Mouse (Mus musculus) frontal cortex, adult (tissue): Measurements from ENCODE around the gene Megf11.
"Not testable (repeated sequence)": the region's sequence is repeated elsewhere in the genome, so short reads cannot be mapped to it uniquely, and the experiment has no call there.

Source experiments
- ATAC-seq: cut with Nextera tagmentation; 2 replicates; pipeline ENCODE4 v1.9.2; 2017; ENCODE audit warnings: mild to moderate bottlenecking, moderate library complexity, mixed read lengths; ENCODE audit not compliant: low TSS enrichment

Gene Megf11

DNA sequence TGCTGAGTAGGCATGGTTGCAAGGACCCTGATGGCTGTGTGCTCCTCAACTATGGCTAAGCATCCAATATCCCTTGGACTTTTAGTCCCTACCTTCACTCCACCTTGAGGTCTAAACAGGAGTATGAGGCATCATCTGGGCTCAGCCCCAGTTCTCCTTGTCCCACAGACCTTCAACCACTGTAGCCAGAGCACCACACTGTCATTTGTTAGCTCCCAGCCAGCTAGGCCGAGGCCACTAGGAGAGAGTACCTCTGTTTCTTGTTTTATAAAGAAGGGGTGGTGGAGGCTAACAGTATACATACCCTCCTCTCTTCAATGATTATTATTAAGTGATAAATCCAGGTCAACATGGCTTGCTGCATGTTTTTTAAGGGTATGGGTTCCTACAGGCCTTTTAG lies 313.2 kb downstream of the Megf11 start:
- no peak for ATAC-seq

DNA sequence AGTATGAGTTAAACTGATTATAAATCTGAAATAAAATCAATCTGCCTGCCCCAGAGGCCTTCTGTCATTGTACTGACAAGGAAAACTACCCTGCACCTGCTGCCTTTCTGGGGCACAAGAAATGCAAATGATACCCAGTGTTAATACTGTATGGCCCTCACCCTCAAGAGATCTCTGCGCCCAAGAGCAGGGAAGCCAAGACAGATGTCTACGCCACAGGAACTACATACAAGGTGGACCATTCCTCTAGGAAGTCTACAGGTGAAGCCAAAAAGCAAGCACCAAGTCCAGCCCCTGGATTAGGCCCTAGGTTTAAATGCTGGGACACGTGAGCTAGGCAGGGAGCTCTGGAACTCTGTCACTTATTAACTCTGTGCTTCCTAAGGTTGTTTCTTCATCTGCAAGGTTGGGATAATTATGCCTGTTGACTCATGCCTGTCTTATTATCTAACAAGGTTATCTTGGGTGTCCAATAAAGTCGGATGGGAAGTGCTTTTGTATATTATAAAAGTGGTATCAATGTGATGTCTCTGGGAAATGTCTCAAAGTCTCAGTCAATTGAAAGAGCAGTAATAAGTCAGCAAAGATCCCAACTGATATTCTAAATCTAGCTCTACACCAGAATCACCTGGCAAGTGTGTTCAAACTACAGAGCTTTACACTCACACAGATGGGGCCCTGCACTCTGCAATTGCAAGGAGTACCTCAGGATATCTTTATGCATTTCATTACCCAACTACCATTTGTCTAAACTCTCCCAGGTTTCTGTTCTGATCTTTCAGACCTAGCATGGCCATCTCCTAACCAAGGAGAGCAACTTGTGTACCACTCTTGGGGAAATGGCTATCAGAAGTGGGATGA lies 315.3 kb downstream of the Megf11 start:
- ATAC-seq = no peak

DNA sequence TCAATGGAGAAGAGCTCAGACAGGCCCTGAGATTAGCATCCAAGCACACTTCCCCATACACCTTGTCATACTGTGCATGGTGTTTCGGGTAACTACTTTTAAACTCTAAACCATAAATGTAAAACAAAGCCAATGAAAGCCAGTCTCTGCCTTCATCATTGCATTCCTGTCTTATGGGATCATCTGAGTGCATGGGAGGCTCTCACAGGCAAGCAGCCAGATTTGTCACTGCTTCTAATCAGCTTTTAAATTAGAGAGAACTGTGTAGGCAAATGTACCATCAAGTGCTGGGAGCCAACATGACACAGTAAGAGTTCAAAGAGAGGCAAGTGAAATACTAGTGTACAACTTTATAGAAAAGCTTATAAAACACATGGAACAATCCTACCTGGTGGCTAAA lies 316.2 kb downstream of the Megf11 start:
- ATAC-seq = peak; percentile 52; the same call in 1 of the 2 replicates

DNA sequence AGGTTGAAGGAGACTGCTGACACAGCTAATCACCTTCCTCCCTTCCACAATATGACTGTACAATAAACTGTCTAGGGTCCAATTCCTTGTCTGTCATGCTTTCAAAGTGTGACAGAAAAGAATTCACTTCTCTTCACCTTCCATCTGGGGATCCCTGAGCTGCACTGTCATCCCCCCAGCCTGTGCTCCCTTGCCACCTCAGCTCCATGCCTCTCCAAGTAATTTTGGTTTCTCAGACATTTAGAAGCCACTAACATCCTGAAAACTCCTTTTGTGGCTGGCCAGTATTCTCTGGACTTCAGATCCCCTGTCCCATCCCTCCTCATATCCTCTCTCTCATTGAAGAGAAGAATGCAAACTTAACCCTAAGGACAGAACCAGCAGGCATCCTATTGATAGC lies 317.0 kb downstream of the Megf11 start:
- ATAC-seq = no peak

DNA sequence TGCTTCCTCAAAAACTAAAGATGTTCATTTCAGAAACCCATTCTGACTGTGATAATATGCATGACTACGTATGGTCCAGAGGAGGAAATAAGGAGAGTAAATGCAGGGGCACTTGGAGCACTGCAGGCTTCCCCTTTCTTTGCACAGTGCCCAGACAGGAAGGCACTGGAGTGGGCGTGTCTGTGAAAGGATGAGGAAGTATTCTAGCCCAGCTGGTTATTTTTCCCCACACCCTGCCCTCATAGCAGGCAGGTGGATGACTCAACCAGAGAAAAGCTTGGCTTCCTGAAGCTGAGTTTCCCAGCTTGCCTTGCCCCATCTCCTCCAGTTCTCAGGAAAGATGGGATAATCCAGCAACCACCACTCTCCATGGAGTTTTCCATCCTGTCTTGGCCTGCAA lies 317.5 kb downstream of the Megf11 start:
- ATAC-seq = peak; percentile 78

DNA sequence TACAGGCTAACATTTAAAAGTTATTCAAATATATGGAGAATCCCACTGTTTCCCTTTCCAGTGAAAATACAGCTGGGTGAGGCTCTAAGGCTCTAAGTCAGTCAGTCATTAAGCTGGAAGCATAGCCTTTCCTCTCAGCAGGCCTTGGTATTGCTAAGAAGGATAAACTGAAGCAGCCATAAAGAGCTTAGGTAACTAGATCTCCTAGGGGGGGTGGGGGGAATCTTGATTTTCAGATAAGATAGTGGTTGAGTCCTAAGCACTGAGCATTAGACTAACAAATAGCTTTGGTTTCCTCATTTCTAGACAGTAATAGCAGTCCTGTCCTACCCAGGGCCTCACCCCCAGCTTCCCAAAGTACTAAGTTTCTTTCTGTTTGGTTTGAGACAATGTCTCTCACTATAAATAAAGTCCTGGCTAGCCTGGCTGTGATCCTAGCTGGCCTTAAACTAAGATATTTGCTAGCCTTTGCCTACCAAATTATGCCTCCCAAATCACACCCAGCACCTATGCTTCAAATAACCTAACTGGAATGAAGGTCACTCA lies 318.1 kb downstream of the Megf11 start:
- ATAC-seq = no peak

DNA sequence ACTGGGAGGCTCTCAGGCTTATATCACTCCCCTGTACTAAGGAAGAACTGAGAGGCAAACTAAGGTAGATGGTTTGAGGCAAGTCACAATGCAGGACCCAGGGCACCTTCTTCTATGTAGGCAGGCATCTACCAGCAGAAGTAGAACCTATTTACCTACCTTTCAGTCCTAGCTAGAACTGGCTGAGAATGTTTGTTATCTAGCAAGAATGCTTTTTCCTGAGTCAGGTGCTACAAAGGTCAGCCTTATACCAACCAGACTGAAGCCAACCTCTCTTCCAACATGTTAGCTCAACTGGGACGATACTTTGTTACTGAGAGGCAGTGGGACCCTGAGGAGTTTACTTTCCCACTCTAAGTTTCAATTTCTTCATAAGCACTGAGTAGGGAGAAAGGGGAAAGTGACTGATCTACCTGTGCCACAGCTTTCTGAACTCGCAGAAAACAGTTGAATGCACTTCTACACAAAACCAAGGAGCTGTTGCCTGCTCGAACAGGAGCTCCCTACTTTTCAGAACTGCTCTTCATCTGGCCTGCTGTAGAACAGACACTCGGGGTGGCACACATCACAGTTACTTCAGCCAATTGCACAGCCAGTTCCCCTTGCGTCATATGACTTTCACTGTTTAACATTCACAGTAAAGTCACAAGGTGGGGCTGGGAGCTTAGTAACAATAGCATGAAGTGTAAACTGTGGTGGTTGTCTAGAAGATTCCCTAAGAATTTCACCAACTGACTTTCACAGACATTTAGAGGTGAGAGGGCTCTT lies 318.8 kb downstream of the Megf11 start:
- ATAC-seq = no peak

DNA sequence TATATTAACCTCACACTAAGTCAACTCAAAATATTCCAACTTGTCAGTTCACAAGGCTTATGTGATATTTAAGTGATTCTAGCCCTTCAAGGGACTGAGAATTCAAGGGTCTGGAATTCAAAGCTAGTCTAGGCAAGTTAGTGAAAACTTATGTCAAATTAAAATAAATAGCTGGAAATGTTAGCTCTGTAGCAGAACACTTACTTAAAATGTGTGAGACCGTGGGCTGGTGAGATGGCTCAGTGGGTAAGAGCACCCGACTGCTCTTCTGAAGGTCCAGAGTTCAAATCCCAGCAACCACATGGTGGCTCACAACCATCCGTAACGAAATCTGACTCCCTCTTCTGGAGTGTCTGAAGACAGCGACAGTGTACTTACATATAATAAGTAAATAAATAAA lies 324.9 kb downstream of the Megf11 start:
- not testable (repeated sequence) for ATAC-seq

DNA sequence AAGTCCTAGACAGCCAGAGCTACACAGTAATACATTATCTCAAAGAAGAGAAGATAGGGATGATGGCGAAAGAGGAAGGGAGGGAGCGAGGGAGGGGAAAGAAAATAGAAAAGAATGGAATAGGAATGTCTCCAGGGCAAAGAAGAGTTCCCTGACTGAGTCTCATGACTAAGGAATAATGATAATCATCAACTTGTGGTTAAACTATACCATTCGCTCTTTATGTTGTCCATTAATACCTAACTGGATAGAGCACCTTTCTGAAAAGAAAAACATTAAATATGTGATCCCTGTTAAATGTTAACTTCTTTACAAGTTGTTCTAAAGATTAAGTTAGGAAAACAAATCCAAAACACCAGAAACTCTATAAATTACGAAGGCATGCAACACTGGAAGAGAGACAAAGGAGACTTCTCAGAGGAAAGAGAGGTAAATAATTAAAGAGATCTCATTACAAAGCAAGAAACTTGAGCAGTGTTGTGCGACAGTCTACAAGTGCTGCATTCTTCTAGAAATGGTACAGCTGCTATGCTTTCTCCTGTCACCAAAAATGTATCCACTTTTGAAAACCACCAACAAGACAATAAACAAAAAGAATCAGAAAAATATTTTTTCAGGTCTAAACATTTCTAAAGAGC lies 334.2 kb downstream of the Megf11 start:
- no peak for ATAC-seq

DNA sequence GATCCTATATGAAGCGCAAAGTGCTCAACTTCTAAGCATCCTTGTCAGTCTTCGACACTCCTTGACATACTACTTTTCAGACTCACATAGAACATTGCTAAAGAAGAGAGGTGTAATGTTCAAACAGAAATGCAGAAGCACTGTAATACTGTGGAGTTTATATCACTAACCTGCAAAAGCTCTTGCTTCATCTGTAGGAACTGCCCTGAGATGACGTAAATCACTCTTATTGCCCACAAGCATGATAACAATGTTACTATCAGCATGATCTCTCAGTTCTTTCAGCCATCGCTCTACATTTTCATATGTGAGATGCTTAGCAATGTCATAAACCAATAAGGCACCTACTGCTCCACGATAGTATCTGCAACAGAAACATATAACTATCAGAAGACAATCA lies 341.0 kb downstream of the Megf11 start:
- ATAC-seq = no peak

DNA sequence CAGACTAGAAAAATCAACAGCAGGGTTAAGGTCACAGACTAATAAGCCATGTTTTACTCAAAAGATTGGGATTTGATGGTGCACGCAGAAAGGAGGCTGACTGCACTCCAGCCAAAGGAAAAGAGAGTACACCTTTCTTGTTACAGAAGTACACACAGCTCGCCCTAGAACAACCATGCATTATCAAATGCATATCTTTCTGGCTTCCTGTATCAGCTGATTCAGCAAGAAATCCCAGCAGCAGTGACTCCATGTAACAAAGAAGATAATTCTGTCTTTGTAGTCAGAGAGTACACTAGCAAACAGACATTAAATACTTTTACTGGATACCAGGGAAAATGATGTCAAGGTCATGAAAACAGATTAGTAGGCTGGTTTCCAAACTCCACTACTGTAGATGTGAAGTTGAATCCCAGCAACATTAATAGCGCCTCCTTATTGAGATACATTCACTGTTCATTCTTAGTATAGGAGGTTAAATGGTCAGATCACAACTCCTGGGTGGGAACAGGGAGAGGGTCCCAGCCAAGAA lies 345.7 kb downstream of the Megf11 start:
- no peak for ATAC-seq

DNA sequence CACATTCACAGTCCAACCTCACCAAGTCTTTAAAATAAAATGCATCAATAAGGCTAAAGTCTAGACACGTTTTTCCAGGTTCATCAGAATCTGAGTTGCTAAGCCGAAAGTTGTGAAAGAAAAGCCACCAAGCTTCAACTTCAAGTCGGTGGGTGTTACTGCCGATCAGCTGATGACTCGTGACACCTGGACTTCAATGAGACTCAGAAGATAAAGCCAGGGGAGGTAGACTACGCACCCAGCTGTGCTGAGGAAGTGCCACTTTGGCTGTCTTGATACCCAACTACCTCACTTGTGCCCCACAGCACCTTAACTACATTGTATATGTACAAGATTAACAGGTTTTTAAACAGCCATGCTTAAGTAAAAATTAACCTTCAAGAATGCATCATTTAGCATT lies 348.7 kb downstream of the Megf11 start:
- no peak for ATAC-seq

DNA sequence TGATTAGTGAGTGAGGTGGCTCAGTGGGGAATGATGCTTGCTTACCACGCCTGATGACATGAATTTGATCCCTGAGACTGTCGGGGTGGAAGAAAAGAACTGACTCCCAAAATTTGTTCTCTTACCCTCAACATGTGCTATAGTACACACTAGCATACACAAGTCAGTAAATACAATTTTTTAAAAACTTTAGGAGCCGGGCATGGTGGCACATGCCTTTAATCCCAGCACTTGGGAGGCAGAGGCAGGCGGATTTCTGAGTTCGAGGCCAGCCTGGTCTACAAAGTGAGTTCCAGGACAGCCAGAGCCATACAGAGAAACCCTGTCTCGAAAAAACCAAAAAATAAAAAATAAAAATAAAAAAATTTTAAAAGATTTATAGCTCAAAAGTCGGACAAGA lies 349.6 kb downstream of the Megf11 start:
- not testable (repeated sequence) for ATAC-seq

DNA sequence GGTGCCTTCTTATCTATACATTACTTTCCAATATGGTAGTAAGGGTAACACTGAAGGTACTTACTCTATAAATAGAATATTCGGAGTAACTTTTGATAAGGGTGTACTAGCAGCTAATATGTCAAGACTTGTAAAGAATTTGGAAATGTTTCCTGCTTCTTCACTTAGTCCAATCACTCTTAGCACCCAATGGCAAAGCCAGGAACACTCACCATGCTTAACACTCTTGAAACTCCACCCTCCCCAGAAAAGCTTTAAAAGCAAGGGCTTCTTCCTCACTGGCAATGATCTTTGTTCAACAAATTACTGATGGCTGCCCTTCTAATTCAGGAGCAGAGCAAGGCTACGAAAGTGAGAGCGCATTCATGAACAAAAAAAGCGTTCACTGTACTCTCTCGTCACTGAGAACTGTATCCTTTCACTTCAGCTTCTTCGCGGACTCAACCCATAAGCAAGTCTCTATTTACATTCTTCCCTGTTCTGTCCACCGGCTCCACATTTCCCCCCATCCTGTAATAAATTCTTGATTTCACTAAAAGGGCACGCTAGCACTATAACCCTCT lies 350.7 kb downstream of the Megf11 start:
- ATAC-seq = no peak

DNA sequence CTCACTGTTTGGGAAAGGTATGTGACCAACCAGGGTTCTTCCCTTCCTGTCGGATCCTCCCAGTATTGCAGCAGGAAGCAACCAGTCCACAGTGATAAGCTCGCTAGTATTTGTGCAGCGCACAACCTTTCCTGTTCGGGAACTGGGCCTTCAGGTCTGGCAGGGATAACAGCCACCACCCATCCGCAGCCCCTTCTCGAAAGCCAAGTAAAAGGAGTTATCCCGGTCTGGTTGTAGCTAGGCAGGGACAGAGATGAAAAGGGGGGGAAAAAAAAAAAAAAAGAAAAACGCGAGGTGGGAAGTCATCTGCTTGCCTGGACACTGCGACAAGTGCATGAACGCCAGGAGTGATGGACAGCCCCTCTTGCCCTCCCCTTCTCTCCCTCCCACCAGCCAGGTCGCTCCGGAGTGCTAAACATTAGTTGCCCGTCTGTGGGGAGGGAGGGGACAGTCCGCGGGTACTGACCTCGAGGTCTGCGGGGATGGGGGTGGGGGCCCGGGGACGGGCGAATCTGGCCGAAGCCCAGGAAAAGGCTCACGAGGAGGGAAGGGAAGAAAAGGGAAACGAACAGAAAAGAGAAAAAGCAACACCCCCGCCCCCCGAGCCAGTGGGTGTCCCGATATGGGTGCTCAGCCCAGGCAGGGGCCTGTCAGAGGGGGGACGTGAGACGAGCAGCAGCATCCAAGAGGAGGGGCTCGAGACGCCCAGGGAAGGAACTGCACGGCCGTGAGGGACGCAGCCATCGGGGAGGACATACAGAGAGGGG lies 351.4 kb downstream of the Megf11 start:
- ATAC-seq = peak; percentile 78

DNA sequence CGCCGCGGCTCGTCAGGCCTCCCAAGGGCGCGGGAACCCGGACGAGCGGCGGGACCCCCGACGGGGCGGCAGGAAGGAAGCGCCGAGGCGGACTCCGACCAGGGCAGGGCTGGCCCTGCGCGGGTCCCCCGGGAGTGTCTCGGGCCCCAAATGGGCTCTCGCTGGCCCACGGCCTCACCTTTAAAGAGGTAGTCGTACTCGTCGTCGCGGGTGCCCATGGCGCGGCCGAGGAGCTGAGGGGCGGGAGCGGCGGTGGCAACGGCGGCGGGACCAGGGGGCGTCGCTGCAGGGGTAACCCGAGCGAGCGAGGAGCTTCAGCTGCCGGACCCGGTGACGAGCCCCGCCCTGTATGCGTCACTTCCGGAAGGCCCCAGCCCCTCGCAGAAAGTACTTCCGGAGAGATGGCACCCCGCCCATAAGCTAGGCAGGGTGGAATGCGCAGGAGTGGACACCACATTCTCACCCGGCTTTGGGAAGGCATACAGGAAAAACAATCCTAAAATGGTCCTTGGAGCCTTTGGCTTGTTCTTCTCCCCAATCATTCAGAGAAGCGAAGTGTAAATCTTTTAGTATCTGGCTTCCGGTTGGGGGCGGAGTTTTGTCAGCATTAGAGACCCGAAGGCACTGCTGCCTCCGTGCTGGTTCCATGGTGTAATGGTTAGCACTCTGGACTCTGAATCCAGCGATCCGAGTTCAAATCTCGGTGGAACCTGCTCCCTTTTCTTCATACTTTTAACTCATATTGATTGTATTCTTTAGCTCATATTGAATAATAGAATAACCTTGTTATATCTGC lies 352.2 kb downstream of the Megf11 start, which contains the start of gene Rab11a:
Gene Rab11a, minus strand, starts transcription at position 353 of the 796 bp plus-strand sequence.
- peak; percentile 95 for ATAC-seq

DNA sequence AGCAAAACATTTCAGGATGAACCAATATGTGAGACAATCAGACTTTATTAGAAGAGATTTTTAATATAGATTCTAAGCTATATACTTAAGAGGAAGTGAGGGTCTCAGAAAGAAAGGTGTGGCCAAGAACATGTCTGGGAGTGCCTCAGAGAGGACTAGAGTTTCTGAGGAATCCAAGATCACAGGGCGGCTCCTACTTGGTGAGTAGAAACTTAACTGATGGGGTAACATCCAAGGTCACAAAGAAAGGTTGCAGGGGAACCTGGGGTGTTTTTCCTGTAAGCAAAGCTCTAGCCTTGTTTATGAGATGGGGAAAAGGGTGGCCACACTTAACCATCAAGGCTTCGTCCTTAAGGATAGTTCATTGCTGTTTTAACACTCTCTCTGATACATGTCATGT lies 353.6 kb downstream of the Megf11 start:
- no peak for ATAC-seq

DNA sequence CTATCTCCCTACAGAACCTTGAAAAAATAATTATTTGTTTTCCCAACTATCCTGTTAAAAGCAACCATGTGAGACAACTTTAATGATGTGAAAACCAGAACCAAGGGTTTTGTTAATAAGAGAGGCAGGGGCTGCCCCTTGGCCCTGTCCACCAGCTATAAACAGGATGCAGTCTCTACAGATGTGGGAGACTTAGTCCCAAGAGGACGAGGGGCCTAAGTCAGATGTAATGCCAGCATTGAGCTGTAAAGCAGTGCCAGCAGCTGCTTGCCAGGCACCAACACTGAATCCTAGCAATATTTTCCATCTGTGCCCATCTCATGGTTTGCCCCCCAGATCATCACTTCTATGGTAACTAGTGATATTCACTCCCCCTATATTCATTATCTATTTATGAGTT lies 357.0 kb downstream of the Megf11 start:
- ATAC-seq = no peak

DNA sequence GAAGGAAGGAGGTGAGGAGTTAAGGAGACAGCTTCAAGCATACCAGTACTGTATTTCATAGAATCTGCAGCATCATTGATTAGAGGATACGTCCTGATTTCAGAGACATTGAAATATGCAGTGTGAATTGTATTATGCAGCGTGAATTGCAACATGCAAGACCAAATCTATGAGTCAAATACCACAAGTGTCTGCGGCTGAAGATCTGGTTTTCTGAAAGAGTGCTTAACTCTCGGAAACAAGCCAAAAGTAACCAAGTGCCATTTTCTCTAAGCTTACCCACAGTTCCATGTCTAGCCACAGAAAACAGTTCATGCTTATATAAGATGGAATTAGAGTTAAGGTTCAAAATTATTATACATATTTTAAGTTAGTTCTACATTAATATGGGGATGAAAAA lies 362.3 kb downstream of the Megf11 start:
- no peak for ATAC-seq

DNA sequence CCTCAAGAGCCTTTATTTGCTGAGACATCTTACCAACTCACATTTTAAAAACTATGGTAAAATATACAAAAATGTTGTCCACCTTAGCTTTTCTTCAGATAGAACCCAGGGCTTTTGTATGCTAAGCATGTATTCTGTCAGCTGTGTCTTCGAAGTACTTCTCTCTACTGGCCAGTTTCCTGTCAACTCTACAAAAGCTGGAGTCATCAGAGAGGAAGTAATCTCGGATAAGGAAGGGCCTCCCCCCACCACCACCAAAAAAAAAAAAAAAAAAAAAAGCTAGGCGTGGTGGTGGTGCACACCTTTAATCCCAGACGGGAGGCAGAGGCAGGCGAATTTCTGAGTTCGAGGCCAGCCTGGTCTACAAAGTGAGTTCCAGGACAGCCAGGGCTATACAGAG lies 363.9 kb downstream of the Megf11 start:
- ATAC-seq = no peak
